18 mouse cellular contexts compared by ENCODE assay signal in genomic region chr16:44211054-44211414, GRCm38 (mm10). TPM values are rescaled to one million over a fixed set of nuclear protein-coding genes. Genes with fewer than 3 reads are reported as not detected.
DNase-seq lines count a peak whose midpoint lies in the region; ATAC-seq lines count a peak whose summit lies in the region.
"Had no signal": no experiment of that assay in that cellular context is flagged by ENCODE, and none has a peak within 500 bp of the region (broad histone marks: within the 10 kb centered on the region; RNA-seq: fewer than 3 reads in every experiment).

No protein-coding gene starts in this region.

- no peak overlapping the region for H3K27ac ChIP-seq in kidney, embryonic 15.5 days
- H3K27ac ChIP-seq in liver, embryonic 12.5 days: peak overlapping the region; percentile 74
- no peak overlapping the region for H3K27ac ChIP-seq in liver, embryonic 11.5 days (ENCODE audit: low read depth, low read length)
- H3K27ac ChIP-seq: embryonic facial prominence, embryonic 10.5 days; embryonic facial prominence, embryonic 12.5 days; forebrain, embryonic 13.5 days; forebrain, embryonic 15.5 days had no signal

- ATAC-seq in frontal cortex, adult (ENCODE audit: low TSS enrichment): peak; percentile 13; the same call in 1 of the 2 replicates
- peak; percentile 72 for ATAC-seq in kidney, embryonic 15.5 days (replicated peaks; ENCODE audit: low FRiP score)
- ATAC-seq in liver, embryonic 12.5 days: no peak
- no peak for ATAC-seq in liver, embryonic 11.5 days (replicated peaks; ENCODE audit: low FRiP score)
- ATAC-seq: forebrain, embryonic 13.5 days; forebrain, embryonic 15.5 days had no signal

- 51% methylated on average over 1 of the region's 1 CpGs for WGBS in kidney, embryonic 15.5 days
- WGBS in liver, embryonic 12.5 days (ENCODE audit: insufficient replicate concordance): 79% methylated on average over 1 of the region's 1 CpGs
- 97% methylated on average over 1 of the region's 1 CpGs for WGBS in liver, embryonic 11.5 days

- H3K4me2 ChIP-seq in kidney, embryonic 15.5 days: no peak overlapping the region
- H3K4me2 ChIP-seq in liver, embryonic 12.5 days: no peak overlapping the region
- no peak overlapping the region for H3K4me2 ChIP-seq in liver, embryonic 11.5 days
- H3K4me2 ChIP-seq: embryonic facial prominence, embryonic 12.5 days; forebrain, embryonic 13.5 days; forebrain, embryonic 15.5 days had no signal

- H3K9ac ChIP-seq in kidney, embryonic 15.5 days: no peak overlapping the region
- no peak overlapping the region for H3K9ac ChIP-seq in liver, embryonic 12.5 days
- no peak overlapping the region for H3K9ac ChIP-seq in liver, embryonic 11.5 days (ENCODE audit: low read depth, low read length)
- H3K9ac ChIP-seq: embryonic facial prominence, embryonic 12.5 days; forebrain, embryonic 13.5 days; forebrain, embryonic 15.5 days had no signal

- H3K9me3 ChIP-seq in kidney, embryonic 15.5 days (replicated peaks): no peaks in the 10 kb centered on the region
- no peaks in the 10 kb centered on the region for H3K9me3 ChIP-seq in liver, embryonic 12.5 days (replicated peaks)
- H3K9me3 ChIP-seq in liver, embryonic 11.5 days (ENCODE audit: control insufficient read depth, low read length): no peaks in the 10 kb centered on the region
- H3K9me3 ChIP-seq: embryonic facial prominence, embryonic 10.5 days; embryonic facial prominence, embryonic 12.5 days; forebrain, embryonic 13.5 days; forebrain, embryonic 15.5 days; G1E had no signal

- H3K27me3 ChIP-seq in kidney, embryonic 15.5 days: no peaks in the 10 kb centered on the region
- no peaks in the 10 kb centered on the region for H3K27me3 ChIP-seq in liver, embryonic 12.5 days (replicated peaks)
- no peaks in the 10 kb centered on the region for H3K27me3 ChIP-seq in liver, embryonic 11.5 days (replicated peaks; ENCODE audit: control insufficient read depth, insufficient read depth, low read length)
- H3K27me3 ChIP-seq: CH12.LX; embryonic facial prominence, embryonic 12.5 days; forebrain, embryonic 13.5 days; forebrain, embryonic 15.5 days; Patski had no signal

- peaks cover 84% of the 10 kb centered on the region for H3K36me3 ChIP-seq in kidney, embryonic 15.5 days
- H3K36me3 ChIP-seq in liver, embryonic 12.5 days: peaks cover 90% of the 10 kb centered on the region
- peaks cover 13% of the 10 kb centered on the region for H3K36me3 ChIP-seq in liver, embryonic 11.5 days (ENCODE audit: control insufficient read depth, insufficient read depth, low read length)

- DNase-seq in frontal cortex, postnatal 10 days (ENCODE audit: low spot score in 2 of 2): no peak
- no peak for DNase-seq in kidney, postnatal 36 days
- DNase-seq in liver, embryonic 11.5 days (ENCODE audit: low spot score): no peak
- DNase-seq: adrenal gland, adult 8-10 months; adrenal gland, postnatal 14 days; adrenal gland, postnatal 36 days; B cell, adult 2 months; cerebellum, postnatal 10 days had no signal

- H3K4me1 ChIP-seq in kidney, embryonic 15.5 days: 0 out of 2 replicates have a peak, but pooled peaks cover 2% of the 10 kb centered on the region
- peaks cover 27% of the 10 kb centered on the region for H3K4me1 ChIP-seq in liver, embryonic 12.5 days
- H3K4me1 ChIP-seq in liver, embryonic 11.5 days (replicated peaks; ENCODE audit: control insufficient read depth, insufficient read depth, low read length): peaks cover 10% of the 10 kb centered on the region
- H3K4me1 ChIP-seq: embryonic facial prominence, embryonic 12.5 days; forebrain, embryonic 13.5 days; forebrain, embryonic 15.5 days had no signal

- no peak overlapping the region for H3K4me3 ChIP-seq in kidney, embryonic 15.5 days (replicated peaks)
- no peak overlapping the region for H3K4me3 ChIP-seq in liver, embryonic 12.5 days
- no peak overlapping the region for H3K4me3 ChIP-seq in liver, embryonic 11.5 days (ENCODE audit: low read depth, low read length)
- H3K4me3 ChIP-seq: embryonic facial prominence, embryonic 10.5 days; embryonic facial prominence, embryonic 12.5 days; forebrain, embryonic 13.5 days; forebrain, embryonic 15.5 days had no signal

RNA-seq across cellular contexts. Expression of gene Usf3, which starts 38.0 kb away (rescaled TPM):
- 3.0 and 3.3 TPM in 2 replicates for polyA plus RNA-seq in kidney, embryonic 15.5 days (2015; fragmentation: Nextera tagmentation; extraction: Ambion mirVana)
- polyA plus RNA-seq in liver, embryonic 12.5 days (2016; fragmentation: Nextera tagmentation; extraction: Ambion mirVana): 2.5 and 2.9 TPM in 2 replicates
- polyA plus RNA-seq in liver, embryonic 11.5 days (2014; fragmentation: Nextera tagmentation; extraction: Ambion mirVana): 5.7 and 5.8 TPM in 2 replicates

Comparison
In these comparisons a context has a peak if more than half of its experiments do, and no peak if none do; other contexts are left out.
1. ATAC-seq: peak in frontal cortex, adult (single experiment) and kidney, embryonic 15.5 days (single experiment); none in liver, embryonic 12.5 days (single experiment) and liver, embryonic 11.5 days (single experiment).